Mouse (Mus musculus) frontal cortex, postnatal 14 days (tissue): ENCODE measurements at regions not wholly inside any gene's neighbourhood (a gene's known extent, or its start where the extent isn't known, plus 50 kb on each side); places are given as distances from the start of the nearest gene placed in this dataset.

Experiments used
- DNase-seq, 2 experiments: peaks; one replicate each; pipeline ENCODE4 v3.0.0; 2022; ENCODE audit warnings: low spot score in 2 of 2

DNA sequence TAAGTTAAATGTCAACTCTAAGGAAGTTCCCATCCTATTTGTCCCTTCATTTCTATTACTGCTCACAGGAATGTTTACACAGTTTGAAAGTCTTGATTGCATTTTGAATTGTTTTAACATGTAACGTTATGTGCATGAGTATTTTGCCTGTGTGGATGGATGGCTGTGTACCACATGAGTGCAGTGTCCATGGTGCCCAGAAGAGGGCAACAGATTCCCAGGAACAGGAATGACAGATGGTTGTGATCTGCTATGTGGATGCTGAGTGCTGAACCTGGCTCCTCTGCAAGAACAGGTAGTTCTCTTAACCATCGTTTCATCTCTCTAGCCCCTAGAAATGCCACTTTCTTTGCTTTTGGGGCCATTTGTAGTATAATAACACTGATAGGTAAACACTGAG, 597.9 kb upstream of the Zwint start:
- no peak for DNase-seq

DNA sequence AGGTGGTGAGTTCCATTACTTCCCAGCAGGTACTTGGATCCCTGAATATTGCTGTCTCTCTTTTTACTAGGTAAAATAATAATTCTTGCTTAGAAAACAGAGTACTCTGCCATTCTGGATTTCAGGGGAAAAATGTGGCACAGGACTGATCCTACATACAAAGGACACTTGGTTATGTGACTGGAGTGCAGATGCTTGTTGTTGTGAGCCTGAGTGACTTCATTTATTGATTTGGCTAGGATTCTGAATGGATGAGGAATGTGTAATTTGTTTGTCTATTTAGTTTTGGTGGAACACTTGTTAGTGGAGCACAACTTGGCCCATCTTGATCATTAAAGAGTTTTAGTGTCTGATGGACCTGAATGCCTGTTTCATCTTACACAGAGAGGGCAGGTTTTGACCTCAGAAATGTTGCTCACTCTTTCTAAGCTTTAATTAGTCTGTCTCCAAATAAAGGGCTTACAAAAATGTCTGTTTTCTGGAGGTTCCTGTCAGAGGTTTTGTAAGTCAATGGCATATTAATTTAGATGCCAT, 583.4 kb upstream of the Zwint start:
- DNase-seq, result no peak

DNA sequence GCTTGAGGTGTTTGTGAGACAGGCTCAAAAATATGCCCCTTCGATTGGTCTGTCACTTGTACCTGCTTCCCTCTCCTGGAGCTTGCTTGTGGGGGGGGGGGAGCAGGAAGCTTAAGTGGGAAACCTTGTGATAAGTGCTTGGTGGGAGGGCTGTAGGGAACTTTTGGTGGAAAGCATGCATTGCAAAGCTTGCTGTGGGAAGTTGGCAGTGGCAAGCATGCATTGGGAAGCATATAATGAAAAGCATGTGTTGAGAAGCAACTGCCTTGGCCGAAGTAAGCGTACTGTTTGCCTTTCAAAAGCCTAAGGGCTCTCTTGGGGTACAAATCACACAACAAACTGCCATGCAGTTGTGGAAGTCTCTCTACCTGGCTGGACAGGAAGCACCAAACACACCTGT, 576.3 kb upstream of the Zwint start:
- no peak for DNase-seq

DNA sequence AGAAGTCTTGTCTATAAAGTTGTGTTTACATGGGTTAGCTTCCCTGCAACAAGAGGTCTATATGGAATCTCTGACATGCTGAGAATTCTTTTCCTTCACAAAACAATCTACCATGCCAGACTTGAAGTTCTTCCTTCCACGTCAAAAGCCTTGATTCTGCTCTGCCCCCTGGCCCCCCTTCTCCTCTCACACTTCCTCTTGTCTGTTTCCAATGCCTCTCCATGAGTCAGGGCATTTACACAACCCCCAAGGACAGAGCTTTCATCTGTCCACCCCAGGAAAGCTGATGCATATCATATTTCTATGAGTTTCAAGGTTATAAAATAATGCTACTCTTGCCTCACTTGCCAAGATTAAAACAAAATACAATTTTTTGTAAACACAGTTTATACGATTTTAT, 557.7 kb upstream of the Zwint start:
- DNase-seq, result no peak

DNA sequence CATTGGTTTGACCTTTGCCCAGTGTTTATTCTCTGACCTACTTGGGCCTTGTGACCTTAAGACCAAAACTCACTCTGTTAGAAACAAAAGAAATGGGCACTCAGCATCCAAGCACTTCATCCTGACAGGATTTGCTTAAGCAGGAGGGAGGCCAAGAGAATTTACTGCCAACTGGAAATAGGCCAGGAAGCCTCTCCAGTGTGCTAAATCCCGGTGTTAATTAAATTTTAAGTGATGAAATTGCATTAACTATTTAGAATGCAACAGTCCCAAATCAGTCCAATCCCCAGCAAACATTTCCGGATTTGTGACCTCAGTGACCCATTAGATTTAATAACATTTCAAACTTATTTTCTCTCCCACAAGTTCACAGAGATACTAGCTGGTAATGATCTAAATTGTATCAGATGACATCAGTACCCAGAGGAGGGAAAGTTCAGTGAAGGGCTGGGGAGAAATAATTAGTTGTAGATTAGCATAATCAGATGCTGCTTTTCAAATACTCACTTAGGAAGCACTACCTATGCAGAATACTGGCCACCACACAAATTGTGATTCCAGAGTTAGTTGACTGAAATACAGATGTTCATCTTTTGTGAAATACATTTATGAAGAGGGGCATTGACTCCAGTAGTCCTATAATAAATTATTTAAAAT, 555.4 kb upstream of the Zwint start:
- DNase-seq, result peak in 1 of 2 experiments; percentile 8

DNA sequence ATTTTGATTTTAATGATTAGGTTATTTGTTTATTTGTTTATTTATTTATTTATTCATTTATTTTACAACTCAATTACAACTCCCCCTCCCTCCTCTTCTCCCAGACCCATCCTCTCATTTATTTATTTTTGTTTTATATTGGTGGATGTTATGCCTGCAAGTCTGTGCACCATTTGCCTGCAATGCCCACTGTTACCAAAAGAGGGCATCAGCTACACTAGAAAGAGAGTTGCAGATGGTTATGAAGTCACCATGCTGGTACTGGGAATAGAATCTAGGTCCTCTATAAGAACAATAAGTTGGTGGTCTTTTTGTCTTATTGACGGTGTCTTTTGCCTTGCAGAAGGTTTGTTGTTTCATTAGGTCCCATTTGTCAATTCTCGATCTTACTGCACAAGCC, 535.2 kb upstream of the Zwint start:
- DNase-seq, result no peak

DNA sequence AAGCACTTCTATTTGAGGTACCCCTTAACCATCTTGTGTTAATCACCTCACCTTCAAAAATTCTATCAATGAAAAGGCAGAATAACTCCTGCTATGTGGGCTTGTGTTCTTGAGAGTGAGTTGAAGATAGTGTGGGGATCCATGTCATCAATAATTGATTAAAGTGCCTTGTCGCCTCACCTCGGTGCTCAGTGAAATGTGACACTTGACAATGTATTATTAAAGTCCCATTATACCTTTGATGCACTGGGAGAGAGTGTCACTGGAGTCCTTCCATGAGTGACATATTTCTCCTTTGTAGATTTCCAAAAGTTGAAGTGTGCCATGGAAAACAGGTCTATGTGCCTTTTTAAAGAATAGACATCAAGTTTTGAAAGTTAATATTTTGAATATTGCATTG, 522.2 kb upstream of the Zwint start:
- no peak for DNase-seq
